Mouse (Mus musculus) adrenal gland, adult 18-20 months (tissue): ENCODE measurements at regions not wholly inside any gene's neighbourhood (a gene's known extent, or its start where the extent isn't known, plus 50 kb on each side); places are given as distances from the start of the nearest gene placed in this dataset.
"Not testable (repeated sequence)": the region's sequence is repeated elsewhere in the genome, so short reads cannot be mapped to it uniquely, and the experiment has no call there.

Source experiments
- DNase-seq, 2 experiments: peaks; one replicate each; pipeline ENCODE4 v3.0.0; 2021 to 2022; ENCODE audit warnings: low spot score in 2 of 2

GRCm38 (mm10) chr6:64948839-64949238, 93.5 kb upstream of the Smarcad1 start:
- not testable (repeated sequence) for DNase-seq

- no peak for DNase-seq
These were observed 80.5 kb upstream of the Smarcad1 start for GRCm38 (mm10) chr6:64961608-64962486.

GRCm38 (mm10) chr6:64962612-64963011, 79.8 kb upstream of the Smarcad1 start:
- DNase-seq = no peak

- no peak for DNase-seq
These were observed 77.7 kb upstream of the Smarcad1 start for GRCm38 (mm10) chr6:64964664-64965063.

- DNase-seq = no peak
These were observed 77.2 kb upstream of the Smarcad1 start for GRCm38 (mm10) chr6:64965203-64965602.

GRCm38 (mm10) chr6:64970158-64970557, 72.2 kb upstream of the Smarcad1 start:
- DNase-seq = no peak

- DNase-seq = peak; percentile 19 to 32
These were observed 68.4 kb upstream of the Smarcad1 start for GRCm38 (mm10) chr6:64973968-64974367.

- not testable (repeated sequence) for DNase-seq
These were observed 67.9 kb upstream of the Smarcad1 start for GRCm38 (mm10) chr6:64974453-64974852.

GRCm38 (mm10) chr6:64982132-64982531, 60.3 kb upstream of the Smarcad1 start:
- no peak for DNase-seq
